Mouse (Mus musculus) bone marrow macrophage, adult 2 months (primary cell): Measurements from ENCODE around the gene Zgrf1. TPM values are rescaled to one million over a fixed set of nuclear protein-coding genes. Genes with fewer than 3 reads are reported as not detected.

Experiments used
- H3K27ac ChIP-seq: 2 replicates; pipeline ENCODE4 v1.5.1; 2012; ENCODE audit warnings: low read depth, low read length; ENCODE audit not compliant: insufficient read depth
- H3K4me1 ChIP-seq: 2 replicates; pipeline ENCODE4 v1.6.1; 2012; ENCODE audit warnings: low read length; ENCODE audit not compliant: control insufficient read depth, insufficient read depth
- H3K4me3 ChIP-seq: 2 replicates; pipeline ENCODE4 v1.5.1; 2012; ENCODE audit warnings: mild to moderate bottlenecking, low read length, moderate library complexity; ENCODE audit not compliant: insufficient read depth
- CTCF ChIP-seq: IDR thresholded peaks from 2 replicates; pipeline ENCODE4 v1.5.1; 2012; ENCODE audit warnings: low read depth, mild to moderate bottlenecking, low read length, moderate library complexity
- POLR2A ChIP-seq: IDR thresholded peaks from 2 replicates; pipeline ENCODE4 v1.6.1; 2012; ENCODE audit warnings: mild to moderate bottlenecking, low read depth, low read length, borderline replicate concordance
- polyA plus RNA-seq: library from polyadenylated mRNA; stranded (reverse); fragments of >200 nt; gene quantifications from 2 replicates; pipeline ENCODE4 v1.2.4, GENCODE M21; 2012; ENCODE audit not compliant: missing spikeins, insufficient read depth, insufficient read length

The Zgrf1 gene
- 3.5 and 5.0 TPM in 2 replicates for polyA plus RNA-seq

DNA sequence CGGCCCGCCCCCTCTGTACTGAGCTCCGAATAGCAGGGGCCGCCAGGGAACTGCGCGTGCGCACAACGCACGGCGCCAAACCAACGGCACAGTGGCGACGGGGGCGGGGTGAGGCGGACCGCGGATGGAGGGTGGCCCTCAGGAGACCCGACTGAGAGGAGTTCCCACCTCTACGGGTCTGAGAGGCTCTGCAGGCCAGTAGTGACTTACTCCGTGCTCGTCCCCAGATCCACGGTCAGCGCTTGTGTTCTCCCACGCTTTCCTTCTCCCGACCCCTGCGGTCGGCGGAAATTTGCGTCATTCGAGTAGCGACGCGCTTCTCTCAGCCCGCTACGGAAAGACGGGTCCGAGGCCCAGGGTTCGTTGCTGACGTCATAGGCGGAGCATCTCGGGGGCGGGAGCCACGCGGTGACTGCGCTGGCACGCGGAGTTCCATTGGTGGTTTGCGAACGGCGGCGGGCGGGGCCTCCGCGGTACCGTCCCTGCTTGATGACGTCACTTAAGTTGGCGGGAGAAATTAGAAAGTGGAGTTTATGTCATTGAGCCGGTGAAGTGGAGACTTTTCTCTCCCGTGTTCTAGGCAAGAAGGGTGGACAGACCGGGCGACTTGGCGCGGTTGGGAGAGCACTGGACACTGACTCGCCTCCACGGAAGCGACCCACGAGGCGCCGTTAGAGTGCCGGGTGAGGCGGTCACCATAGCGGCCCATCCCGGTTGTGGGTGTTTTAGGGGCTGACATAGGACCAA lies at the start of gene Zgrf1, which contains the start of gene Larp7:
Gene Zgrf1, plus strand, starts transcription at position 517 of the 747 bp plus-strand sequence.
Gene Larp7, minus strand, starts transcription at position 377 of the 747 bp plus-strand sequence.
- H3K4me3 ChIP-seq, result peak within 1 kb of the TSS; percentile 71
- peak within 1 kb of the TSS; percentile 77 for H3K27ac ChIP-seq
- peaks cover 5% of the 10 kb centered on the region for H3K4me1 ChIP-seq
- TF ChIP-seq POLR2A (no peak), CTCF (no peak)

DNA sequence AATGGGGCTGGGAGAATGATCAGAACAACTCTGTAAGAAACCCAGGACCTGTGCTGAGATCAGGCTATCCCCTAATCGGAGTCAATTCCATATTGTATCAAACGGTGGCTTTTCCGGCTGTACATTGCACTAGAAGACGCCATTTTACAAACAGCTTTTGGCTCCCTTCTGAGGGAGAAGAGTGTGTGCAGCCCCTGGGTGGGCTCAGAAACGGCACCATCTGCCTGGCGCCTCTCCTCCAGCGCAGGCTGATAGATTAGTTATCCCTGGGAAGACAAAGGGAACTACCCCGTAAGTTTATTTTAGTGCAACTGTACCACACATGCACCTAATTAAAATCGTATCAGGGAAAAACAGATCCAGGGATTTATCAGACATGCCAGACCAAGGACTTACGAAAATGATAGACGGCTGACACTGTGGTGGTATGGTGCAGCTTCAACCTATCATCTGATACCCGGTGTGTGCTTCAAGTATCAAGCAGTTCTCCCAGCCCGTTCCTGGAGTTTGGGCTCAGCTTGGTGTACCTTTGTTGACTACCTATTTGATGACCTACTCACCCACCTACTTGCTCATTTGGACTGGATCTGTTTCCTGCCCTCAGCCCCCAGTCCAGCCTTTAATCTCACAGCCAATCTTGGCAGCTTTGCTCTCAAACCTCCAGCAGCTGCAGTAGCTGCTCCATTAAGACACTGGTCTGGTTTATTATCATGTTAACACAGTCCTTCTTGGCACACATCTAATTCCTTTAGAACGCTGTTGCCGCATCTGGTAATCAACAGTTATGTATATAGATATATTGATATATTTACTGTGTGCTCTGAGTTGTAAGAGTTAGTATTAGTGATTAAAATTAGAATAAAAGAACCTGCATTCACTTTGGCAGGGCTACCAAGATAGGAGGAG lies 45.2 kb upstream of the Zgrf1 start:
- no peak for TF ChIP-seq POLR2A
- TF ChIP-seq CTCF, result no peak
- no peak overlapping the region for H3K4me3 ChIP-seq
- H3K27ac ChIP-seq, result no peak overlapping the region

DNA sequence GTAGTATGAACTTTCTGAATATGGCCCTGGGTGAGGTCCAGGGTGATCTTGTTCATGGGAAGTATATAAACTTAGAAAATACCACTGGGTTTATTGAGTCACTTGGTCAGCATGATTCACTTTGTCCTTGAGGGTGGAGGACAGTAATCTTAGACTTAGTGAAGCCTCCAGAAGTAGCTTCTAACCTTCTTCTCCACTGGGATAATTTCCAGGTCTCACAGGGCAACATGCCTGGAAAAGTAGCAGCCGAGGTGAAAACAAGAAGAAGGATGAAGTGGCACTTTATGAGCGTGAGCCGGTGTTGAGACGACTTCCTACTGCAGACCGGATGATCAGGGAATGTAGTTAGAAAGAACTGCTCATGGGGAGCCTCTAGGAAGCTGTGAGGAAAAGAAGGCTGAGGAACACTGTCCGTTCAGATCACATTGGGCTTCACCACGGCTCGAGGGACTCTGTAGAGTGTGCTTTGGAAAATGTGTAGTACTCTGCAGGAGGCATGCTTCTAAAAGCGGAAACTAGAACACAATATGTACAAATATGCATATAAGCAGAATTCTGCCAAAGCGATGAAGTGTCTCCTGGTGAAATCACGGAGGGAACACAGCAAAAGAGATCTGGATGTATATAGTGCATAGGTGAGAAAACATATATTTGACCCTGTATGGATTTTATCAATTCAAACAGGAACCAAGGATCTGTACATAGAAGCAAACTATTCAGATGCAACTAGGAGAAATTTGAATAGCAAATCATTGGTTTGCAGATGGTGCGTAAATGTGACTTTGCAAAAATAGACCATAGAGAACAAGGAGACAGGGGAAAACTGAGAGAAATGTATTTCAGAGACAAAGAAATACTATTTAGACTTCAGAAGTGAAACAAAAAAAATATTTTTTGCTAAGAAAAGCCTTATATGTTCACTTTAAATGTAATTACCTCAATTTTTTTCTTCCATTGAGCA lies 41.2 kb upstream of the Zgrf1 start:
- TF ChIP-seq CTCF, result no peak
- TF ChIP-seq POLR2A, result no peak
- no peak overlapping the region for H3K27ac ChIP-seq
- H3K4me1 ChIP-seq, result no peaks in the 10 kb centered on the region
- H3K4me3 ChIP-seq, result no peak overlapping the region

More for the DNA sequence above, 45.2 kb upstream of the Zgrf1 start:
- H3K4me1 ChIP-seq, result no peaks in the 10 kb centered on the region

DNA sequence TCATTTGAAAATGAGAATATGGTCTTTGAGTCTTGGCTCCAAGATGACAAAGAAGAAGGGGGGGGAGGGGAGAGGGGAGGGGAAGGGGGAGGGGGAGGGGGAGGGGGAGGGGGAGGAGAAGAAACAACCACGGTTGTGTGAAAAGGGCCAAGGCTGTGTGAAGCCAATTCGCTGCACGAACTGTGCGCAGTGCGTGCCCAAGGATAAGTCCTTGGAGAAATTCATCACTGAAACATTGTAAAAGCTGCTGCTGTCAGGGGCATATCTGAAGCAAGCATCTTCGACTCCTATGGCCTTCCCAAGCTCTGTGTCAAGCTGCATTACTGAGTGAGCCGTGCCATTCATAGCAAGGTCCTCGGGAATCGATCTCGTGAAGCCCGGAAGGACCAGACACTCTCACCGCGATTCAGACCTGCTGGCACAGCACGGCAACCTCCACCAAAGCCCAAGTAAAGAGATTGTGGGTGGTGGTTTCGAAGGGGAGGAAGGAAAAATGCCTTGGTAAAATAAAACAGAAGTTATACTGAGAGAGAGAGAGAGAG lies 40.4 kb upstream of the Zgrf1 start:
- TF ChIP-seq CTCF (no peak), POLR2A (no peak)
- Histone ChIP-seq H3K27ac (no peak overlapping the region), H3K4me1 (no peaks in the 10 kb centered on the region), H3K4me3 (no peak overlapping the region)

DNA sequence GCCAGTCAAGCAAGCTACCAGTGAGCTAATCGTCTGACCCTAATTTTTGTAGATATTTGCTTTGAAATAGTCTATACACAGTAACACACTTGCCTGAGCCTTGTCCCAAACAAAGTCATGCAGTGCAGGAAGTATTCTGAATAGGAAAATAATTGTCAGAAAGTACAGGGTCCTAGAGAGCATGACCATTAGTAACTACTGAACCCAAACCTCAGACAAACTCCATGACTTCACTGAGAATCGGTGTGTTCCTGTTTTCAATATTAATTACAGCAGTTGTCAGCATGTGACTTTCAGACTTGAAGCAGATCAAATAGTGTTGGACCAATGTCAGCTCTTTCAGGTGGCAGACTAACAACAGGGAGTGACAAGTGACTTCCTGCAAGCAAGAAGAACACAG lies 39.6 kb upstream of the Zgrf1 start:
- TF ChIP-seq POLR2A (no peak), CTCF (no peak)
- Histone ChIP-seq H3K4me3 (no peak overlapping the region), H3K27ac (no peak overlapping the region), H3K4me1 (no peaks in the 10 kb centered on the region)

DNA sequence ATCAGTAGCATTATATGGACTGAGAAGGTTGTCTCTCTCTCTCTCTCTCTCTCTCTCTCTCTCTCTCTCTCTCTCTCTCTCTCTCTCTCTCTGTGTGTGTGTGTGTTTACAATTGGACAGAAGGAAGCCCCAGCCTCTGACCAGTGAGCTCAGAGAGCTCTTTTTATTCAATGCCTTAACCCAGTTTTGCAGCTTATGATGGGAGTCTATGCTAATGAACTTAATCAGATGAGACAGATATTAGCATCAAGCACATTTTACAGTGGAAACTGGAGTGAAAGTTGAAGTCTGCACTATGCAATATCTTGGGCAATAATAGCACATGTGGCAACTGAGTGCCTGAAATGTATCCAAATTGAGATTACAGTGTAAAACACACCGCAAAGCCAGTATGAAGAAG lies 38.0 kb upstream of the Zgrf1 start:
- Histone ChIP-seq H3K27ac (no peak overlapping the region), H3K4me3 (no peak overlapping the region), H3K4me1 (no peaks in the 10 kb centered on the region)
- no peak for TF ChIP-seq POLR2A
- no peak for TF ChIP-seq CTCF

DNA sequence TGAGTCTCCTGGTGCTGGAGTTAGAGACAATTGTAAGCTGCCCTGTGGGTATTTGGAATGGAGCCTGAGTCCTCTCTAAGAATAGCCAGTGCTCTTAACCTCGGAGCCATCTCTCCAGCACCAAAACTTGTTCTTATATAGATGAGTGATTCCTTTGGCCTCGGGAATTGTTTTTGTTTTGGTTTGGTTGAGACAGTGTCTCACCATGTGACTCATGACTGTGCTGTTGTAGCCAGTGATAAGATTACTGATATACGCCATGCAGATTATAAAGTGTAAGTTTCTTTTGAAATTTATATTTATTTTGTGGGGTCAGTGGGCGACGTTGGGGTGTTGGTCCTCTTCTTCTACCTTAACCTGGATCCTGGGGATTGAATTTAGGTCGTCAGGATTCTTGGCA lies 33.0 kb upstream of the Zgrf1 start:
- Histone ChIP-seq H3K27ac (no peak overlapping the region), H3K4me1 (no peaks in the 10 kb centered on the region), H3K4me3 (no peak overlapping the region)
- TF ChIP-seq POLR2A (no peak), CTCF (no peak)

DNA sequence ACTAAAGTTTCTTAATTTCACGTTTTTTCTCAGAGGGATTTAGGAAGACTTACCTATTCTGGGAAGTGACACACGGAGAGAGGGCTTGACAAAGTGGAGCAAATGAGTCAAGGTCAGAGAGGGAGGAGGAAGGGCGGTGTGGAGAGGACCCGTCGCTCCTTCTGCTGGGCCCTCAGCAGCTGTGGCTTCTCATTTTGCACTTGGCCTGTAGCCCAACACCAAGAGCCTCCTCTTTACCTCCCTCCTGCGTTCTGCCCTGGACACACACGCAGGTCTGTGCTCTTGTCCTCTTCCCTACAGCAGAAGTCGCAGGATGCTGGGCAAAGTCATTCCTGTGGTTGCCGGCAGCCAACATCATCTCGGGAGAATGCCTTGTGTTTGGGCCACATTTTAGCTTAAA lies 32.1 kb upstream of the Zgrf1 start:
- Histone ChIP-seq H3K4me3 (no peak overlapping the region), H3K4me1 (no peaks in the 10 kb centered on the region), H3K27ac (no peak overlapping the region)
- TF ChIP-seq POLR2A, result no peak
